Mouse (Mus musculus): Measurements from ENCODE around the gene Arhgap44. TPM values are rescaled to one million over a fixed set of nuclear protein-coding genes. Genes with fewer than 3 reads are reported as not detected.

The Arhgap44 gene
- total RNA-seq, 2 experiments from 2014 or later = 19.9 to 23.7 TPM

DNA sequence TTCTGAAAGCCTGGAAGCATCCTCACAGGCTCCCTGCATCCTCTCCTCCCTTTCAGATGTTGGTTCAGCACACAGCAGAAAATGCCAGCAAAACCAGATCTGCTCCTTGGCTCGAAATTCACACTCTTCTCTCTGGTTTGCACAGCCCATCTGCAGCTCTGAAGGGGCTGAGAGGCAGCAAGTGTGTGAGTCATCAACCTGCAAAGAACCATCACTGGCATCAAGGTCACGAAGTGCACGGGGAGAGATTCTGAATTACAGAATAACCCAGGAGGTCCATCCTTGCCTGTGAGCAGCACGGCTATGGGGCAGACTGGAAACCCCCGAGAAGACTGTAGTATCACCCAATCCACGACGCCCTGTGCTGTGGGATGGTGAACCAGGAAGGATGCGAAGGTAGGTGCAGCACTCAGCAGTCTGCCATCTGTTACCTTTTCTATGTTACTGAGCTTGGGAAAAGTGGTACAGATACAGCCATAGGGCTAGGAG lies 27.5 kb downstream of the Arhgap44 start:
- no peak for DNase-seq

GRCm38 (mm10) chr11:65133661-65134060 lies 29.1 kb downstream of the Arhgap44 start:
- DNase-seq = no peak

GRCm38 (mm10) chr11:65129110-65129509 lies 33.7 kb downstream of the Arhgap44 start:
- DNase-seq = no peak

DNA sequence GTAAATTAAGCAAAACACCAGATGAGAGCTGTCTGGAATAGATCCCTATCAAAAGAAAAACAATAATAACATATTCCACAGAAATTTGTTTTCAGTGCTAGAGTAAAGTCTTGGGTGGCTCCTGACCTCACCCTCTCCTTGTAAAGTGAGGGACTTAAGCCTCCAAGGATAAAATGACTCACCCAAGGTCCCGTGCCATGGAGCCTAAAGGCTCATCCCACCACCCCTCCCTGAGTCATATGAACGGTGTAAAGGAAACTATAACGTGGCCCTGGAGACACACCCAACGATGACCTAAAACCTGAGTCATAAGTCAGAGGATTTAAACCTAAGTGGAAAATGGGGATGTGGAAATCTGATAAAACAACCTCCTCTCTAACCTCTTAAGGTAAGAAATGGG lies 34.1 kb downstream of the Arhgap44 start:
- DNase-seq = no peak

- DNase-seq = no peak
Measured at GRCm38 (mm10) chr11:65126566-65126965, 36.2 kb downstream of the Arhgap44 start.

DNA sequence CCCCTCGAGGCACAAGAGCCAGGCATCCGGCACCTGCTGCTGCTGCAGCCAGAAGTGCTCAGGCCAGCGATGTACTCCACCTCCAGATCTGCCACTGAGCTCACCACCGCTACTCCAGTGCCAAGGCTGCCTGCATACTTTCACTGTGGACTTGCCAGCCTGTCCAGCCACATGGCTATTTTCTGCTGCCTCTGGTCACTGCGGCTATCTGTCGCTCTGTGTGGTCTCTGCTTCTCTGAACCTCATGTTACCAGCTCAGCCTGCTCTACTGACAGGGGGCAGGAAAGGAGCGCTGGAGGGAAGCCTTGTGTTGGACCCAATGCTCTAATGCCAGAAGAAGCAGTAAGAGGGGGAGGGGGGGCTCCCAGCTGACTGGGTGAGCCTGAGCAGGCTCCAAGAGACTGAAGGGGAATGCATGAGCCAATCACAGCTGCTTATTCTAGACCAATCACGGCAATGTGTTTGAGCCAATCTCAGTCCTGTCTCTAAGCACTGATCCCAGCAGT lies 37.8 kb downstream of the Arhgap44 start:
- peak; percentile 48 for DNase-seq

GRCm38 (mm10) chr11:65120276-65120675 lies 42.5 kb downstream of the Arhgap44 start:
- DNase-seq = no peak

GRCm38 (mm10) chr11:65115811-65116210 lies 47.0 kb downstream of the Arhgap44 start:
- DNase-seq = no peak

DNA sequence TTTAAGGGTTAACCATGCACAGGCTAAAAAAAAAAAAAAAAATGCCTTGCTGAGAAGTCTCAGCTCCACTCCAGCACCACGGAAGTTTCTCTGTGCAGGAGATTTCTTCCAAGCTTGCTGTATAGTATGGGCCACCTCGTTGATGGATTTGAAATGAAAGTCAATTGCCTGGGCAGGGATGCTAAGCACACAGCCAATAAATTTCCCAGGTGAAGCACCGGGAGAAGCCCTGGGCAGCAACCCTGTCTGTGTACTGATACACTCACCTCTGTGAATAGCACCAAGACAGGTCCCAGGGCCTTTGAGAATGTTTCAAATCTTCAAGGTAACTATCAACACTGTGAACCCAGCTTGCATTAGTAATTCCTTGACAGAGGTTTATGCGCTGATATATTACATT lies 50.7 kb downstream of the Arhgap44 start:
- DNase-seq = no peak

DNA sequence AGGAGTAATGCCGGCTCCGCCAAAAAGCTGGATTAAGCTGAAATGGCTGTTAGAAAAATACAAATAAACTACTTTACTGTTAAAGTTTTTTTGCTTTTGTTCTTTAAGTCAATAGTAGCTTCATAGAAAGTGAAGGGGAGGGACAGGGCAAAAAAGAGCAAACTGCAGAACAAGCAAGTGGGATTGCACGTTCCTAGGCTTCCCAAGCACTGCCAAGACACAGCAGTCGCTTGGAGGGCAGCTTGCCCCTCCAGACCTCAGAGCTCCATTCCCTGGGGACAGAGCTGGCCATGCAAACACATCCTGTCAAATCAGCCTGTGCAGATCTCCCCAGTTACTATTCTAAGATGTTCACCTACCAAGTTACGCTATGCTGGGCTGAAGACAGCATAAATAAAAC lies 51.1 kb downstream of the Arhgap44 start:
- DNase-seq = no peak

DNA sequence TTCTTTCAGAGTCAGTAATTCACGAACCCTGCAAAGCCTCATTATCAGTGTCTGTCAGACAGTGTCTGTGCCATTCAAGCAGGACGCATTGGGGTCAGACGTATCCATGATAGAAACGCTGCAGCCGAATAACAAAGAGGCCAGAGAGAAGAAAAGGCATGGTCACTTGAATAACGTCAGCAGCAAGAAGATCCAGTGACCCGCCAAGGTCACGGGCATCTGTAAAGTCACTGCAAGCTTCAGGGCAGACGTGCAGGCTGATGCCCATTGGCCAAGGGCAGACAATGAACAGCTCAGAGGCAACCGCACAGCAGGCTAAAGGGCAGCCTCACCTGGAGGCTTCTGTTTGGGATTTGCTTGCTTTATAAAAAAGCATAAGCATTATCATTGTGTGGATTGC lies 52.7 kb downstream of the Arhgap44 start:
- no peak for DNase-seq

- DNase-seq = peak; percentile 55
Measured at GRCm38 (mm10) chr11:65107734-65108171, 55.0 kb downstream of the Arhgap44 start.

DNA sequence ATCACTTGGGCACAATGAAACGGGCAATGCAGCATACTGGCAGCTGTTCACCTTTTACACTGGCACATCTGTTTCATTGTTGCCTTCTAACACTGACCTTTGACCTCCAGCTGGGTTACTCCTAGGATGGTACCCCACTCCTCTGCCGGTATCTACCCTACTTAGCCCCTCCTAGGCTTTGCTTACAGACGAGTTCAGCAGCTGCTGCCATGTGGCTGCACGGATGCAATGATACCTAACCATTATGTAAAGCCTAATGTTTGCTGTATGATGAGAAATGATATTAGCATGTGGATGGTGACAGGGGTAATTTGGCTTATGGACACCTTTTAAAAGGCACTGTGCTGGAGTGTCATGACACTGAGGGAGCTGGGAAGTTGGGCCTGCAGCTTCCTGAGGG lies 55.6 kb downstream of the Arhgap44 start:
- no peak for DNase-seq

- no peak for DNase-seq
Measured at GRCm38 (mm10) chr11:65104076-65104475, 58.7 kb downstream of the Arhgap44 start.

DNA sequence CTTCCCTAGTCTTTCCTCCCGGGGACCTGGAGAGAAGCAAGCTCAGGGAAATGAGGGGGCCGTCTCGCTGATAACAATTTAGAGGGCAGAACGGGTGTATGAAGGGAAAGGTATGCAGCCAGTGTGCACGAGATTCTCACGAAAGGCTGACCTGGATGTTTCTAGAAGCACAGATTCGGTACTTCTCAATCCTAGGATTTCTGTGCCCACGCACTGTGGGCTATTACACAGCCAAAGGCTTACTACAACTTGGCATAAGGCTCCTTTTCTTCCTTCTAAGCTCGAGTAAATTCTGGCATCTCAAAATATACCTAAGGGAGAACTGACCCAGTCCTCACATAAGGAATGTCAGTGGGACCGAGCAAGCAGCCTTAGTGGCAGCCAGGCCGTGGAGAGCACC lies 61.6 kb downstream of the Arhgap44 start:
- no peak for DNase-seq

DNA sequence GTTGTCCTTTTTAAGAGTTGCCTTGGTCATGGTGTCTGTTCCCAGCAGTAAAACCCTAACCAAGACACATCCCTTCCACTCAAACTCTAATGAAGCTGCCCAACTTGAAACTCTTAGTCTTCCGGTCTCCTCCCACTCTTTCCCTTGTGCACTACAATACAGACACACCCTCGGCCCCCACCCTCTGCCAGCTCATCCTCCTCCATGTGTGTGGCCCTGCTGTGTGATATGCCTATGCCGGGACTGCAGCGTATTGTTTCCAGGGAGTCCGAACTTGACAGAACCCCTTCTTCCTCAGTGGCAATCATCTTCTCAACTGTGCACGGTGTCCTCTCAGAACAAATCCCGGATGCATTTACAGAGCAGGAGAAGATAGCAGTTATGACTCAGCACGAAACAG lies 62.7 kb downstream of the Arhgap44 start:
- DNase-seq = no peak

DNA sequence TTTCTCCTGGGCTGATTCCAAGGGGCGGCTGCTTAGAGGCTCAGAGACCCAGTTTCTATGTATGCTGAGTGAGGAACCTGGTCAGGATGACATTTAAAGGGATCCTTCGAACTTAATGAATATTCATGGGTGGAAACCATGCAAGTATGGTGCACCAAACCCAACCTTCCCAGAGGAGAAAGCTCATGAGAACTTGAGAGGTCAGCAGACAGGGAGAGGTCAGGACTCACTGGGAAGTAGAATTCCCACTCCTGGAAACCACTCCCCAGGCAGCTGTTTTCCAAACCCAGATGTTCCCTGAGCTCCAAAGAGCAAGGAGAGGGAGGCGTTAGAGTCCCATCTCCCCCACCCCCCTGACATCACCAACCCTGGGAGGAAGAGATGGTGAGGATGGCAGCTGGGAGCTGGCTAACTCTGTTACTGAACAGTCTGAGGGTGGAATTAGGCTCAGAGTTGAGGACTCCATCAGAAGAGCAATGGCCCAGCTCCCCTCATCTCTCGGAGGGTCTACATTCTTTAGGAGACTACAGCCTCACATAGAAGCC lies 65.2 kb downstream of the Arhgap44 start:
- DNase-seq = no peak

DNA sequence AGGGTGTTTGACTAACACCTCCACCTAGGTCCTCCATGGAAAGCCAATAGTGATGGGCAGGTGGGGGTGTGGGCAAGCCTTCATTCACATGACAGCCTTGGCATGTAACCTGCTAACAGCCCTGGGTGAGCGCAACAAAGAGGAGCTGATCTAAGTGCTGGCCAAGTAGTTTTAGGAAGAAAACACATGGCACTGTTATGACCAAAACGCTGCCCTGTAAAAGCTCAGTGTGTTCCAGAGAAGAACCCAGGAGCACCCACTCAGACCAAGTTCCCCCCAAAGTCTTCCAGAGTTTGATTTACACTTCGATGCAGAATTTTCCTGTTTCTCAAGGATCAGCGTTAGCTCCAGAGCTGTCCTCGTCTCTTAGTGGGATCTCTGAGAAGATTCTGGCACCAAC lies 65.9 kb downstream of the Arhgap44 start:
- DNase-seq = no peak

- no peak for DNase-seq
Measured at GRCm38 (mm10) chr11:65092851-65093250, 69.9 kb downstream of the Arhgap44 start.

- no peak for DNase-seq
Measured at GRCm38 (mm10) chr11:65090386-65090785, 72.4 kb downstream of the Arhgap44 start.

GRCm38 (mm10) chr11:65089982-65090381 lies 72.8 kb downstream of the Arhgap44 start:
- DNase-seq = no peak

GRCm38 (mm10) chr11:65089282-65089681 lies 73.5 kb downstream of the Arhgap44 start:
- no peak for DNase-seq

- DNase-seq = peak; percentile 72
Measured at GRCm38 (mm10) chr11:65088451-65089222, 74.1 kb downstream of the Arhgap44 start.

DNA sequence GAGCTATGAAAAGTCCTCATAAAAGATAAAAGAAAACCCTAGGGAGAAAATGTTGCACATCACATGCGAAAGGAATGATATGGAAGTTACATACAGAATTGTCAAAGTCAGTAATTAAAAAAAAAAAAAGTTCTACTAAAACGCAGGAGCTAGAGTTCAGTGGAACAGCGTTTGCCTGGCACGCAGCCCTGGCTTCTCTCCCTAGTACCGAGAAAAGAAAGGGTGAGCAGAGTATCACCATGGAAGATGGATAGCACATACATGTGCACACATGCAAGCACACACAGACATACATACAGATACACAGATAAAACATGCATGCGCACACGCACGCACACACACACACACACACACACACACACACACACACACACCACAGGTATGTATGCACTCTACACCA lies 82.0 kb downstream of the Arhgap44 start:
- peak; percentile 20 for DNase-seq

Measured in heart, postnatal 4 days (tissue).